In genomic region chr13:29458385-29458784, GRCm38 (mm10) we compare ENCODE assay signal across 26 mouse cellular contexts.
DNase-seq lines count a peak whose midpoint lies in the region; ATAC-seq and TF ChIP-seq lines count a peak whose summit lies in the region.
"Had no signal": no experiment of that assay in that cellular context is flagged by ENCODE, and none has a peak within 500 bp of the region (broad histone marks: within the 10 kb centered on the region; RNA-seq: fewer than 3 reads in every experiment).

No protein-coding gene starts in this region.

- no peaks in the 10 kb centered on the region for H3K36me3 ChIP-seq in midbrain, embryonic 11.5 days (ENCODE audit: control insufficient read depth, insufficient read depth, low read length)
- no peaks in the 10 kb centered on the region for H3K36me3 ChIP-seq in midbrain, postnatal 0 days (ENCODE audit: insufficient read depth, low read length)
- H3K36me3 ChIP-seq: heart, embryonic 15.5 days; limb, embryonic 10.5 days; limb, embryonic 15.5 days; midbrain, embryonic 12.5 days; neural tube, embryonic 13.5 days; stomach, embryonic 15.5 days had no signal

- ATAC-seq in midbrain, embryonic 11.5 days (ENCODE audit: low FRiP score): no peak
- ATAC-seq in midbrain, postnatal 0 days (ENCODE audit: low FRiP score): no peak
- peak; percentile 96 for ATAC-seq in common myeloid progenitor, adult 5-6 weeks (replicated peaks; ENCODE audit: low read depth, poor library complexity, severe bottlenecking)
- ATAC-seq: activated CD4-positive, CD25-positive, alpha-beta regulatory T cell, adult 4 months; forebrain, embryonic 13.5 days; hindbrain, embryonic 16.5 days had no signal

- WGBS in midbrain, embryonic 11.5 days: 80% methylated on average over 1 of the region's 1 CpGs
- 63% methylated on average over 1 of the region's 1 CpGs for WGBS in midbrain, postnatal 0 days

- TF ChIP-seq CTCF in midbrain, postnatal 0 days (IDR thresholded peaks at IDR 0.05): no peak

- H3K4me3 ChIP-seq in midbrain, embryonic 11.5 days (ENCODE audit: low read depth, low read length): no peak overlapping the region
- no peak overlapping the region for H3K4me3 ChIP-seq in midbrain, postnatal 0 days (ENCODE audit: low read depth, low read length)
- H3K4me3 ChIP-seq: forebrain, embryonic 13.5 days; heart, embryonic 15.5 days; layer of hippocampus, adult 2 months; limb, embryonic 10.5 days; limb, embryonic 15.5 days; midbrain, embryonic 12.5 days; neural tube, embryonic 13.5 days; stomach, embryonic 15.5 days had no signal

- H3K27me3 ChIP-seq in midbrain, embryonic 11.5 days (ENCODE audit: control insufficient read depth, insufficient read depth, low read length): no peaks in the 10 kb centered on the region
- no peaks in the 10 kb centered on the region for H3K27me3 ChIP-seq in midbrain, postnatal 0 days (ENCODE audit: insufficient read depth, low read length)
- H3K27me3 ChIP-seq: CH12.LX; forebrain, embryonic 13.5 days; heart, embryonic 15.5 days; limb, embryonic 15.5 days; midbrain, embryonic 12.5 days; neural tube, embryonic 13.5 days; stomach, embryonic 15.5 days had no signal

- no peak overlapping the region for H3K4me2 ChIP-seq in midbrain, embryonic 11.5 days
- no peak overlapping the region for H3K4me2 ChIP-seq in midbrain, postnatal 0 days (ENCODE audit: low read depth, low read length, poor library complexity, severe bottlenecking)
- H3K4me2 ChIP-seq: forebrain, embryonic 13.5 days; heart, embryonic 15.5 days; limb, embryonic 15.5 days; midbrain, embryonic 12.5 days; neural tube, embryonic 13.5 days; stomach, embryonic 15.5 days had no signal

- DNase-seq in midbrain, embryonic 11.5 days (ENCODE audit: low spot score, missing footprints): peak; percentile 41
- no peak for DNase-seq in midbrain, postnatal 0 days (ENCODE audit: low spot score)
- DNase-seq in NIH3T3 (ENCODE audit: low read depth): peak; percentile 24
- no peak for DNase-seq in ovary, postnatal 10 days (ENCODE audit: low spot score)
- DNase-seq in adrenal gland, postnatal 10 days: no peak
- DNase-seq in spleen, postnatal 4 days (ENCODE audit: low spot score in 2 of 2): no peak
- DNase-seq: adrenal gland, adult 8-10 months; cerebellum, adult 18-20 months; cerebellum, postnatal 25 days; gastrocnemius, postnatal 10 days; kidney, postnatal 36 days; lung, adult 2 months; lung, postnatal 10 days; right cerebral cortex, postnatal 14 days had no signal

- no peak overlapping the region for H3K27ac ChIP-seq in midbrain, embryonic 11.5 days (ENCODE audit: low read depth, low read length)
- H3K27ac ChIP-seq in midbrain, postnatal 0 days (ENCODE audit: low read depth, low read length): no peak overlapping the region
- H3K27ac ChIP-seq: forebrain, embryonic 13.5 days; heart, embryonic 15.5 days; layer of hippocampus, adult 2 months; limb, embryonic 10.5 days; limb, embryonic 15.5 days; midbrain, embryonic 12.5 days; neural tube, embryonic 13.5 days; stomach, embryonic 15.5 days had no signal

- no peaks in the 10 kb centered on the region for H3K9me3 ChIP-seq in midbrain, embryonic 11.5 days (ENCODE audit: control insufficient read depth, low read length)
- no peaks in the 10 kb centered on the region for H3K9me3 ChIP-seq in midbrain, postnatal 0 days (ENCODE audit: low read length)
- H3K9me3 ChIP-seq: forebrain, embryonic 13.5 days; heart, embryonic 15.5 days; limb, embryonic 10.5 days; limb, embryonic 15.5 days; midbrain, embryonic 12.5 days; neural tube, embryonic 13.5 days; stomach, embryonic 15.5 days had no signal

- no peak overlapping the region for H3K9ac ChIP-seq in midbrain, embryonic 11.5 days (ENCODE audit: low read length)
- H3K9ac ChIP-seq in midbrain, postnatal 0 days (replicated peaks; ENCODE audit: low read length, poor library complexity, severe bottlenecking): no peak overlapping the region
- H3K9ac ChIP-seq: forebrain, embryonic 13.5 days; heart, embryonic 15.5 days; limb, embryonic 15.5 days; midbrain, embryonic 12.5 days; neural tube, embryonic 13.5 days; stomach, embryonic 15.5 days had no signal

- no peaks in the 10 kb centered on the region for H3K4me1 ChIP-seq in midbrain, embryonic 11.5 days (ENCODE audit: control insufficient read depth, insufficient read depth, low read length)
- no peaks in the 10 kb centered on the region for H3K4me1 ChIP-seq in midbrain, postnatal 0 days (ENCODE audit: insufficient read depth, low read length)
- H3K4me1 ChIP-seq: forebrain, embryonic 13.5 days; limb, embryonic 15.5 days; midbrain, embryonic 12.5 days; neural tube, embryonic 13.5 days; stomach, embryonic 15.5 days had no signal

Comparison
In these comparisons a context has a peak if more than half of its experiments do, and no peak if none do; other contexts are left out.
1. DNase-seq: peak in midbrain, embryonic 11.5 days (single experiment) and NIH3T3 (single experiment); none in midbrain, postnatal 0 days (single experiment), ovary, postnatal 10 days (single experiment), adrenal gland, postnatal 10 days (single experiment) and spleen, postnatal 4 days (0 of 2).